Mouse (Mus musculus) NIH3T3 (cell line): ENCODE measurements around the gene Rdh11.

Experiments
- DNase-seq: peaks from one replicate; pipeline ENCODE4 v3.0.0-alpha.2; 2012; ENCODE audit warnings: low read depth

The Rdh11 gene

DNA sequence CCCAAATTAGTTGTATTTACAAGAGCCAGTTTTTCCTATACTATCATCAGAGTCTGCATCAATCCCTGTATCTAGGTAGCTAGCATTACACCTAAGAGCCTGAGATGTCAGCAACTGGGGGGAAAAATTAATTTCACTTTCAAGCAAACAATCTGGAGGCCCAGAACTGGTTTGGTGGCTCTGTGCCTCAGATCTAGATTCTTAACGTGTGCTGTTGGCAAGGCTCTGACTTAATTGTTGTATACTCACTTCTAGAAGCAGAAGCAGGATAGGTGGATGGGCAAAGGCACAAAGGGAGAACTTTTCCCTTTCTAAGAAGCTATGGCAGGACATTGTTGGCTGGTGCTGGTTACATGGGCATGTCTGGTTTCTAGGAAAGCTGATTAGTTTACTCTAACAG, 52.7 kb downstream of the Rdh11 start:
- DNase-seq, result no peak

DNA sequence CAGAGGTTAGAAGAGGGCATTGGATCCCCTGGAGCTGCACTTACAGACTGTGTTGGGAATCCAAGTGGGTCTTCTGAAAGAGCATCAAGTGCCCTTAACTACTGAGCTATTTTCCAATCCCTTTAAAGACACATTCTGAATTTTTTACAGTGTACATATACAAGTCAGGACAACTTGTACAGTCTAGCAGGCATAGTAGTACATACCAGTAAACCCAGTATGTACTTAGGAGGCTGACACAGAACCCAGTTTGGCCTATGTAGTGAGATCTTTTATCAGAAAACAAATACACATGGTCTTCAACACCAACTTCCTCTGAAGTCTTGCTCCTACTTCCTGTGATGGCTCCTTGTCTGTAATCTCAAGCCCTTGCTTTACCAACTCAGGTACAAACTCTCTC, 53.1 kb downstream of the Rdh11 start:
- DNase-seq, result no peak

DNA sequence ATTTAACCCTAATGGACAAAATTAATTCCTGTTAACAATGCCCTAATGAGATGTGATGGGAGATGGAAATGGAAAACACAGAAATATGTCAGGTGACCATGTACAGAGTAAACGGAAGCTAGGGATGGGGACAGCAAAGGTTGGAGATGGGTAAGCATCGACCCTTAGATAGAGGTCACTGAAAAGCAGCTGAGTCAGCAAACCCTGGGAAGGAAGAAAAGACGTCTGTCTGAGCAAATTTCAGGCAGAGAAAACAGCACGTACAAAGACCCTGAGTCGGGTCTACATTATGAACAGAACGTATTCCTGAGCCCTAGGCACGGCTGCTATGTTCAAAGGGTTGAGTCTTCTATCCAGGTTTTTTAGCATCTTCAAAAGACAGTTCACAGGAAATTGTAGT, 55.1 kb downstream of the Rdh11 start:
- no peak for DNase-seq

DNA sequence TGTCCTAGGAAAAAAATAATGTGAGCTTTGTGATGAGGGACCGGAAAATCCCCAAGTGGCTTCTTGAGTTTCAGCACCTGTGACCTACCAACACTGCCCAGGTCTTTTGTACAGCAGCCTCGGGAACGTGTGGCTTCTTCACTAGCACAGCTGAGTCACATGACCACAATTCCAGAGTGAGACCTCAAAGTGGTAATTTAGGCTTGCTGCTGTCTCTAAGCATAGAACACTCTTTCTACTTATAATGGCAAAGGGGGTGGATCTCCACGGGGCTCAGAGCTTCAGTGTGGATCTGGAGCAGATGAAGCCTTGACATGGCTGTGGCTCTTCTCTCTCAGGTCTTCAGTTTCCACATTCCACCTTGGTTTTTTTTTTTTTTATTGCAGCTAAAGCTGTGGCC, 57.0 kb downstream of the Rdh11 start:
- DNase-seq, result no peak

DNA sequence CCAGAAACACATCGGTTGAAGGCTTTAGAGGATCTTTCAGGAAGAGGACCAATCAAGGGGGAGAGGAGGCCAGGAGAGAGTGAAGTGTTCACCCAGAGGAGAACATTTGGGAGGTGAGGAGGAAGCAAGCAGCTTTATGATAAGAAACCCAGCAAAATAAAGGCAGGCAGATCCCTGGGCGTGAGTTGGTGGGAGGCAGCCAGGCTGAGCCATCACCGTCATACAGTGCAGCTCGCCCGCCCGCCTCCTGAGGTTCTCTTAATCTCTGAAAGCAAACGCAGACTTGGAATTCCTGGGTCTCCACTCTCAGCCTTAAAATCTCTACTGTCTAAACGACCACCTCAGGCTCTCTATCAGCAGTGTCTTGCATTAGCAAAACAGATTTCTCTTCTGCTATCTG, 57.4 kb downstream of the Rdh11 start:
- no peak for DNase-seq

DNA sequence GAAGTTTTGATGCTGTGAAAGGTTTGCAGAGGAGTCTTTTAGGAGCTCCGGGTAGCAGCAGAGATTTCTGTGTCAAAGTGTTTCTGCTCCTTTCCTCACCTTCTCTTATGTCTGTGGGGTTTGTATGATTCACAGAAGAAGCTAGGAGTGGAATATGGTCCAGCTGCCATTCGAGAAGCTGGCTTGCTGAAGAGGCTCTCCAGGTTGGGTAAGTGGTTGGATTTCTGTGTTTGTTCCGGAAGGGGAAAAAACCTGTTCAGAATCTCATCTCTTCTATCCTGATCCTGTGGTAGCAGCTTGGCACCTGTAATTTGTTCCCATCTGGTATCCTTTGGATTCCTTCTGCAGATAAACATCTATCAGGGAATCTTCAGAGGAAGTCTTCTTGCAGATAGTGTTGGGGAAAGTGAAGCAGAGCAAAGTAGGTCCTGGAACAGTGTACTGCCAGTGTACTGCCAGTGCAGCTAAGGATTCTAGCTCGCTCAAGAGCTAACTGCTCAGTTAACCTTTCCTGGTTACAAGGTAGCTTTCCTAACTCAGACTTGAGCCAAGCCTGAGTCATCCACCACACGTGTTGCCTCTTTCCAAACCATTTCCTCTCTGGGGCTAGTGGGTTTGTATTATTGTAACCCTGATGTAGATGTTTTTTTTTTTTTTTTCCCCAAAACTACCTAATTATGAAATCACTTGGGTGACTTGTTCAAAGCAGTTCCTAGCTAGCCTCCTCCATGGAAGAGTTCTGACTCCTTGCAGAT, 60.2 kb downstream of the Rdh11 start:
- peak; percentile 60 for DNase-seq

DNA sequence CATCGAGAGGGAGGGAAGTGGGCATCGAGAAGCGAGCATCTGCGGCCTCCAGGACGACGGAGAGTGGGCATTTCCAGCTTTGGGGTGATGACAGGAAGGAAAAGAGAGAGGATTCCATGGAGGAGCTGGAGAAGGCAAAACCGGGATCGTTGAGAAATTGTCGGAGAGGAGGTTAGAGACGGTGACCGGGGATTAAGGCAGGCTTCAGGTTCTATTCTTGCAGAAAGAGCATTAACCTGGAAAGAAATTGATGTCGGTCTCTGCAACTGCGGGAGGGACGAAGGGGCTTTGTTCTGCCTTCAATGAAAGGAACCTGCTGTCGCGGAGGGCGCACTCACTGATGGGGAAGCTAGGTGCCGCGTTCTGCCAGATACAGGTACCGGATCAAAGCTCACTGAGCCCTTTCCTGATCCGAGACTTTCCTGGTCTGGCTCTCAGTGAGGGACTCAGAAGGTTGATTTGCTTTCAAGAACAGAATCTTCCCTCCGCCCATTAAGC, 60.9 kb downstream of the Rdh11 start:
- no peak for DNase-seq

DNA sequence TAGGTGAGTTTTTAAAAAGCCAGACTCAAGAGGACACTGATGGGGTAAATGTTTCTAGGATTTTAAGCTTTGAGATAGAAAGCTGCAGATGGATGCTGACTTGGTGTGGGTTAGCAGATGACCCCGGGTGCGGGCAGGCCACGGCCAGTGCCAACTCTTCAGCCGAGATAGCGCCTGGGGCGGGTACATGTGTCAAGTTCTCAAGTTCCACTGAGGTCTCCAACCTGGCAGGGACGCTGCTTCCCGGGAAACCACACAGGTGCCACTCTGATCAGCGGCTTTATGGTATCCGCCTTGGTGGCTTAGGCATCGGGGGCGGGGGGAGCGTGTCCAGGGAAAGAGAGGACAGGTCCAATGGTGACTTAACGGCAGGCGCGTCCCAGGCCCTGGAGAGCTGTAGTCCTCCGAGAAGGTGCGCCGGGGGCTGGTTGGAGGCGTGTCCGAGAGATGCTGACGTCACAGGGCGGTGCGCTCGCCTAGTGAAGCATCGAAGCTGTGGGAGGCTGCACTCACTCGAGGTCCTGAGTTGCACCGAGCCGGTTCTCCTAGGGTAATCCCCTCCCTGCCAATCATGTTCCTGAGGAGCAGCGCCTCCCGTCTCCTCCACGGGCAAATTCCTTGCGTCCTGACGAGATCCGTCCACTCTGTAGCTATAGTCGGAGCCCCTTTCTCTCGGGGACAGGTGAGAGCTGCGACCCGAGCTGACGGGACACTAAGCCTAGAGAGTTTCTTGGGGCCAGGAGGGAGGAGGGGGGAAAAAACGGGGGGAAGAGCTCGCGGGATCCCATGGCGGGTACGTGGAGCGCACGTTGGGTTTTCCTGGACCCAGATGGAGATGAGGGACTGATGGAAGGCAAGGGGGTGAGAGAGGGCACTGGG, 61.6 kb downstream of the Rdh11 start, which contains the start of gene Arg2:
Arg2 (plus strand) TSS at position 479 of the 879 bp plus-strand sequence.
- DNase-seq, result peak; percentile 8
